Mouse (Mus musculus) liver, embryonic 14.5 days (tissue): ENCODE data around the gene Wfdc8.

Experiments used
- CTCF ChIP-seq: IDR thresholded peaks from 2 replicates; pipeline ENCODE4 v1.5.1; 2016; ENCODE audit warnings: antibody characterized with exemption, low read depth, control low read depth
- EP300 ChIP-seq: IDR thresholded peaks from 2 replicates; pipeline ENCODE4 v1.6.1; 2016; ENCODE audit warnings: antibody characterized with exemption, low read depth

DNA sequence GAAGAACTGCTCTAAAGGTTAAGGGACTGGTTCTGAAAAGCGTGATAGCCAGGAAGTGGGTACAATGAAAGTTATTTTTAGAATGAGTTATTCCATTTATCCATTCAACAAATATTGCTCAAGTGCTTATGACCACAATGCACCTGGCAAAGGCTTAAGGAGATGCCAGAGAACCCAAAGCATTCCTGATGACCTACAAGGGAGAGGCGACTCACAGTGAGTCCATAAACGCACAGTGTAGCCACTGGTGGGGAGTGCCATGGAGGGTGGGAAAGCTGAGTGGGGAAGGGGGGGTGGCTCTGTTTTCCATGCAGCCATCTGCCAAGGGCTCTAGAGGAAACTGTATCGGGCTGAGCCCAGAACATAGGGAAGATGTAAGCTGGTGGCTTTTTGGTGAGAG lies 64.1 kb downstream of the Wfdc8 start:
- TF ChIP-seq CTCF (no peak), EP300 (no peak)
